Mouse (Mus musculus) CD4-positive, CD25-positive, alpha-beta regulatory T cell, adult 4 months (primary cell): ENCODE measurements around the gene B3gat2. TPM values are rescaled to one million over a fixed set of nuclear protein-coding genes. Genes with fewer than 3 reads are reported as not detected.
A peak's percentile ranks its signal among the peaks of the same experiment; 100 is the strongest.

Source experiments
- ATAC-seq: one replicate; pipeline ENCODE4 v1.8.0; 2017
- polyA plus RNA-seq, 2 experiments: library from polyadenylated mRNA; unstranded; fragments of 100-300 nt; shearing (Covaris generic); gene quantifications; one replicate each; pipeline ENCODE4 v1.2.1; 2017

Gene B3gat2
- 1 to 10 TPM; 1.7 to 1.9 TPM for polyA plus RNA-seq

DNA sequence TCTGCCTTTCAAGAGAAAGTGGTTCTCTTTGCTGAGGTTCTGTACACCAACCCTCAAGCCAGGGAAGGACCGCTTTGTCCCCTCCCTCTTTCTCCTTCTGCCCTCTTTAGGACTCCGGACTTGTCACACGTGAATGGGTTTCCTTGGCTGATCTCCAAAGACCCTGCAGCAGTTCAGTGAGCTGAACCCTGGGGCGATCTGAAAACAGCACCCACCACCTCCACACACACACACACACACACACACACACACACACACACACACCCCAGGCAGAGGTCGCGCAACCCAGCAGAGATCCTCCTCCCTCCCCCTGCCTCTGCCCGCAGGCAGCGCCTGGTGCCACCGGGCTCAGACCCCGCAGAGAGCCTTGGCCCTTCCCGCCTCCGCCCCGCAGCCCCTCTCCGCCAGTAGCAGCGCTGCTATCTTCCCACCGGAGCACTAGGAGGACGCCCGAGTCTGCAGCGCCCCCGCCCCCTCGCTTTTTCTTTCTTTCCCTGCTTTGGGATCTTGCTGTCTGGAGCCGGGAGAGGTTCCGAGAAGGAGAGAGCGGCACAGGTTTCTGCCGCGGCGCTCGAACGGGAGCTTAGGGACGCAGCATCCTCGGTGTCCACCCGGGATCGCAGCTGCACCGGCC, at the start of gene B3gat2:
Gene B3gat2, plus strand, starts transcription at position 252 of the 634 bp plus-strand sequence.
- no peak for ATAC-seq

DNA sequence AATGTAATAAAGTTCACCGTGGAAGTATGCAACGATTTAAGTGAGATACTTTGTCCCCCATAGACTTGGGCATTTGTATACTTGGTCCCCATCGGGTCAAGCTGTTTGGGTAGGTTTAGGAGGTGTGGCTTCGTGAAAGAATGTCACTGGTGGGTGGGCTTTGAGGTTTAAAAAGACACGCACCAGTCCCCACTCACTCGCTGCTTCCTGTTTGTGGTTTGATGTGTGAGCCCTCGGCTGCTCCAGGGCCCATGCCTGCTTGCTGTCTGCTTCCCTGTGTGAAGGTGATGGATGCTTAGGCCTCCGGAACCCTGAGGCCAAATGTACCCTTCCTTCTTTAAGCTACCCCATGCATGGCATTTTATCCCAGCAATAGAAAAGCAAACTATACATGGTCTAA, 41.2 kb upstream of the B3gat2 start:
- ATAC-seq: no peak

GRCm38 (mm10) chr1:23721036-23721435, 40.5 kb upstream of the B3gat2 start:
- no peak for ATAC-seq

DNA sequence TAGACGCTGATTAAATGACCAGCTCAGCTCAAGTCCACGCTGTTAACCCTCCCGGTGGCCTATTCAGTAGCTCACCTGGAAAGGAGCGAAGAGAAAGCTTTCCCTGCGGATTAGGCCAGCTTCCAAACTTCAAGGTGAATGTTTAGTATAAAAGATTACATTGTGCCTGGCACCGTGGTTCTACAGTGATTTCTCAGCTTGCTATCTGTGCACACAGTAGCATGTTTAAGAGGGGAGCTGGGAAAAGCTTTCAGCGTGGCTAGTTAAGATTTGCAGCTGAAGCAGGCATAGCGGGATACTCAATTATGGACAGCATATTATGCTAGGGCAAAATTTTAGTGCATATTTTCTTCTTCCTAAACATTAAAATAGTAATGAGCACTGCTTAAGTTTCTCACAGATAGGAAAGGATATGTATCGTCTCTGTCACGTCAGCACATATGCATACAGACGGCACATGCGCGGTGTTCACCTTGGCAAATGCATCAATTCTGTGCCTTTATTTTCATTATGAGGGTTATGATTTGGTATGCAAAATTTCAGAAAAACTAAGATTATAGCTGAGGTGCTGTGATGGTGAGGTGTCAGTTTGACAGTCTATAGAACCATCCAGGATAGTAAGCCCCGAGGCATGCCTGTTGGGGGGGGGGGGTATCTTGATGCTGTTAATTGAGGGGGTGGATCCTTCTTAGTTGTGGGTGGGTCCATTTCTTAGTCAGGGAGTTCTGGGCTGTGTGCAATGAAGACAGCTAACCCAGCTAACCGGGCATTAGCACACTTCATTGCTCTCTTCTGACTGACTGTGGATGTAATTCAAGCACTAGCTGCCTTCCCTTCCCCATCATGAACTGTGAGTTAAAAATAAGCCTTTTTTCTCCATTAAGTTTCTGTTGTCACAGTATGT, 38.8 kb upstream of the B3gat2 start:
- no peak for ATAC-seq

GRCm38 (mm10) chr1:23731324-23731723, 30.2 kb upstream of the B3gat2 start:
- ATAC-seq: no peak

DNA sequence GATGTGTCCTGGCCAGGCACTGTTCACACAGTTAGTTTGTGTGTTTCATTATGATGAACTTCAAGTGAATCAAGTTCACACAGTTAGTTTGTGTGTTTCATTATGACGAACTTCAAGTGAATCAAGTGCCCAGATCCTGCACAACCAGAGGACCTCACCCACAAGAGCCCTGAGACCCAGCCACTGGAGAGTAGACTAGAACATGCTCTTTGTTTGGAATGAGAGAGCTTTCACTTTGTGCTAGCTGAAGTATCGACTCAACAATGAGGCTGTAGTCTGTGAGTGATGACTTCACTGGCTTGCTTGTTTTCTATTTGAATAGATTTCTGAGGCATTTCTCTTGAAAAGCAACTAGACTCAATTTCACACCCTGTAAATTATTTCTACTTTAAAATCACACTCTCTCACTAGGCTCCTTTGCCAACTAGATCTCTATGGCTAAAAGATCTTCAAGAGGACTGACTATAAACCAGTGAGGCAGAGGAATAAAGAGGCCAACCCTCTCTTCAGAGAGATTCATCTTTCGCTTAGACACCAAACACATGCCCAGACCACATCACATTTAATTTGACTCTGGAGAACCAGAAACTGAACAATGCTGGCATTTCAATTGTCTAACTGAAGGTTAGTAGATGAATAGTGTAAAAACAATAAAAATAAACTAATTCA, 10.6 kb upstream of the B3gat2 start:
- ATAC-seq: no peak

- no peak for ATAC-seq
These were observed 8.5 kb upstream of the B3gat2 start for GRCm38 (mm10) chr1:23753091-23753490.

DNA sequence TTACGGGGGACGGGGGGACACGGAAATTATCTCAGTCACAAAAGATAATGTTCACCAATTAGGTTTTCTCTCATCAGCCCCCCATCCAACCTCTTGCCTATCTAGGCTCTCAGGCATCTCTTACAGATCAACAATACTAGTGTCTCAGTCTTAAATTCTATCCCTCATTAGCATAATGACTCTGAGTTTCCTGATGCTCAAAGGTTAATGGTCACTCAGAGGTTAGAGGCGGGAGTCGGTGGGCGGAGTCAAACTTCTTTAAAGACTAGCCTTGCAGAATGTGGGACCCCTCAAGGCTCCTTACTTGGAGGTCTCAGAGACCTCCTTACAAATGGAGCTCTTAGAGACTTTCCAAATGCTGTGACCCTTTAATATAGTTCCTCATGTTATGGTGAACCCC, 8.0 kb upstream of the B3gat2 start:
- no peak for ATAC-seq

DNA sequence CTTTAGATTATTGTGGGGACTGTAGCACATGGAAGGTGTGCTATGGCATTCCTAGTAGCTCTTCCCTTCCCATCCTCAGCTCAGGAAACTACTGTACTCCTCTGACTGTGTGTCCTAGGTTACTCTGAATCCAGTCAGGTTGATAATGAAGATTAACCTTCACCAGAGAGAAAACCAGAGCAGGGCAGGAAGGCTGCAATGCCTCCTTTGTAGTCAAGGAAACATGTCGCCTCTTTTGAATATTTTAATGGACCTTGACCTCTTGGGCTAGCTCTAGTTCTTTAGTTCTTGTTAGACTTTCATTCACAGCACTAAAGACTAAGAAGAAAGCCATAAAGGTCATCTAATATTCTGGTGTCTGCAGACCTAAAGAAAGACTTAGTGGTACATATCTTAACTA, 7.2 kb upstream of the B3gat2 start:
- ATAC-seq: no peak

- no peak for ATAC-seq
These were observed 6.6 kb upstream of the B3gat2 start for GRCm38 (mm10) chr1:23754967-23755366.

- no peak for ATAC-seq
These were observed 659 bp downstream of the B3gat2 start for GRCm38 (mm10) chr1:23762136-23762687.

DNA sequence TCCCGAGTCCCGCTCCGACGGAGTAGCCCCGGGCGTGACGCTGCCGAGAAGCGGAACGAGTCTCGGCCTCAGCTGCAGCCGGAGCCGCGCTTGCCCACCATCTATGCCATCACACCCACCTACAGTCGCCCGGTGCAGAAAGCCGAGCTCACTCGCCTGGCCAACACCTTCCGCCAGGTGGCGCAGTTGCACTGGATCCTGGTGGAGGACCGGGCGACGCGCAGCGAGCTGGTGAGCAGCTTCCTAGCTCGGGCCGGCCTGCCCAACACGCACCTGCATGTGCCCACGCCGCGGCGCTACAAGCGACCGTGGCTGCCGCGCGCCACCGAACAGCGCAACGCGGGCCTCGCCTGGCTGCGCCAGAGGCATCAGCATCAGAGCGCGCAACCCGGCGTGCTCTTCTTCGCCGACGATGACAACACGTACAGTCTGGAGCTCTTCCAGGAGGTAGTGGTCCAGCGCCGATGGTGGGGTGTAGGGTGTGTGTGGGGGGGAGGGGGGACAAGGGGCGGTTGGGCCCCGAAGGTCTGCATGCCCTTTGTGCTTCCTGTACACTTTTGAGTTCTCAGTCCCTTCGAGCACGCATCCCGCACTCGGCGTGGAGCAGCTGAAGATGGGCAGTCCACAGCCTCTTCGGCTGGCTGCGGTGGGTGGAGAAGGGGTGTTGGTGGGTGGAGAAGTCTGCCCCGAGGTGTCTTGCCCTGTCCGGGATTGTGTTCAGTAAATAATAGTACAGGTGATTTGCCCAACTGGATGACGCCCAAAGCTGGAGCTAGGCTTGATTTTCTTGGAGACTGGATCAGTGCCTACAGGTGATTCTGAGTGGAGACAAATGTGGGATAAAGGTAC, 1.5 kb downstream of the B3gat2 start:
- ATAC-seq: peak; percentile 72

DNA sequence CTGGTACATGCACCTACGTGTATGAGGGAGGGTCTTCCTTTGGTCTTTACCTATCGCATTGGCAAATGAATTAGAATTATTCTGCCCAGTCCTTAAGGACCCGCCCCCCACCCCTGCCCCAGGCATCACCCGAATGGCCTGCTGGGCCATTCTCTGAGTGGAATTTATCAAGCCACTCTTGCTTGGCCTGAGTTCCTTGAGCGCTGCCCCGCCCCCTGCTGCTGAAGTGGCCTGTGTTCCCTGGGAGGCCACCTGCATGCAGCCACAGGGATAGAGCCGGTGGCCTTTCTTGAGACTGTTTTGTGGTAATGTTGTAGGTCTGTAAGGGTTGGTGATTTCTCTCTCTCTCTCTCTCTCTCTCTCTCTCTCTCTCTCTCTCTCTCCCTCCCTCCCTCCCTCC, 2.2 kb downstream of the B3gat2 start:
- no peak for ATAC-seq

GRCm38 (mm10) chr1:23764710-23765109, 3.2 kb downstream of the B3gat2 start:
- ATAC-seq: no peak

DNA sequence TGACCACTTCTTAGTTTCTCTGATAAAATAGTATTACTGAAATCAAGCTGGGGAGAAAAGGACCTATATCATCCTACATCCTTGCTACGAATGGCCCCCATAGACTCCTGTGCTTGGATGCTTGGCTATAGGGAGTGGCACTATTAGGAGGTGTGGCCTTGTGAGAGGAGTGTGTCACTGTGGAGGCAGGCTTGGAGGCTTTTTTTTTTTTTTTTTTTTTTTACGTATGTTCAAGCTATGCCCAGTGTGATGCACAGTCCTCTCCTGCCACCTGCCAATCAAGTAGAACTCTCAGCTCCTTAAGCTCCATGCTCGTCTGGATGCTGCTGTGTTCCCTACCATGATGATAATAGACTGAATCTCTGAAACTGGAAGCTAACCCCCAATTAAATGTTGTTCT, 11.5 kb downstream of the B3gat2 start:
- no peak for ATAC-seq

DNA sequence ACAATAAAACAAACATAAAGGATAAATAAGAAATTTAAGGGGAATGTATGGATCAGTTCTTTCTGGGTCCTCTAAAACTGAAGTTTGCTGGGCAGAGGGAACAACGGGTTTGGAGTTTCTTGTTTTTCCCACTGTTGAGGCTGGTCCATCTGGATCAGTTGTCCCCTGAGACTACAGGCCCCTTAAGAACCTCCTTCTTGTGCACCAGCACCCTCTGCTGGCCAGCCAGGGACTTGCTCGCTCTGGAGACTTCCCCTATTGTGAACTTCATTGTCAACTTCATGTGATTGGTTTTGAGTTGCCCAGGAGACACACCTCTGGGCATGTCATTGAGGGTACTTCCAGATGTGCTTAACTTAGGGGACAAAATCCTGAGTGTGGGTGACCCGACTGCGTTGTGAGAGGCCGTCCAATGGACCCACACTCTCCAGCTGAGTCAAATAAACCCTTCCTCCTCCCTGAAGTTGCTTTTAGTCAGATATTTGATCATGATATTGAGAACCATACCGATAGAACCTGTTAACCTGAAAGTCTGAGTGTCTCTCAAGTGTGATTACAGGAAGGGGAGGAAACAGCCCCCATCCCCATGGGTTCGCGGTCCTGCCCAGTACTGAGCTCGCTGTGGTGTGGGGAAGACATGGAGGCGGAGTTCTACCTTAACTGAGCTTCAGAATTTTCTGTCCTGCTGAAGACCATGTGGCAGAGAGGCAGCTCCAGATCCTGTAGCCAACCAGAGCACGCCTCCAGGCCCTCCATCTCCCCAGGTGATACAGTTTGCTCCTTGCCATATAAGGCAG, 31.4 kb downstream of the B3gat2 start:
- ATAC-seq: no peak

- ATAC-seq: no peak
These were observed 36.8 kb downstream of the B3gat2 start for GRCm38 (mm10) chr1:23798306-23798705.

DNA sequence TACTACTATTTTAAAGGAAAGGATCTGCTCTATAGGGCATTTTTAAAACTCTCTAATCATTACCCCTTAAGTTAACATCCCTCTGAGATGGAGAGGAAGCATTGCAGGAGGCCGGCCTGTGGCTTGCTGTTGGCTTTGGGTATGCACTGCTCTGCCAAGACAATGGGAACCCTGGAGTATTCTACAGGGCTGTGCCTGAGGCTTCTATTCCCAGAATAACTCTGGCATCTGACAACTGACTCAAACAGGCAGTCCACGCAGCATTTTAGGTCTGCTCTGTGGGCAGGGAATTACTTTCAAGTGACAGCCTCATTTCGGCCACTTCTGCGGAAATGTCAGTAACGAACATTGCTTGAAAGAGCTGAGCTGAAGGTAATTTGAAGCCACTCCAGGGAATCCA, 60.1 kb downstream of the B3gat2 start:
- ATAC-seq: no peak

DNA sequence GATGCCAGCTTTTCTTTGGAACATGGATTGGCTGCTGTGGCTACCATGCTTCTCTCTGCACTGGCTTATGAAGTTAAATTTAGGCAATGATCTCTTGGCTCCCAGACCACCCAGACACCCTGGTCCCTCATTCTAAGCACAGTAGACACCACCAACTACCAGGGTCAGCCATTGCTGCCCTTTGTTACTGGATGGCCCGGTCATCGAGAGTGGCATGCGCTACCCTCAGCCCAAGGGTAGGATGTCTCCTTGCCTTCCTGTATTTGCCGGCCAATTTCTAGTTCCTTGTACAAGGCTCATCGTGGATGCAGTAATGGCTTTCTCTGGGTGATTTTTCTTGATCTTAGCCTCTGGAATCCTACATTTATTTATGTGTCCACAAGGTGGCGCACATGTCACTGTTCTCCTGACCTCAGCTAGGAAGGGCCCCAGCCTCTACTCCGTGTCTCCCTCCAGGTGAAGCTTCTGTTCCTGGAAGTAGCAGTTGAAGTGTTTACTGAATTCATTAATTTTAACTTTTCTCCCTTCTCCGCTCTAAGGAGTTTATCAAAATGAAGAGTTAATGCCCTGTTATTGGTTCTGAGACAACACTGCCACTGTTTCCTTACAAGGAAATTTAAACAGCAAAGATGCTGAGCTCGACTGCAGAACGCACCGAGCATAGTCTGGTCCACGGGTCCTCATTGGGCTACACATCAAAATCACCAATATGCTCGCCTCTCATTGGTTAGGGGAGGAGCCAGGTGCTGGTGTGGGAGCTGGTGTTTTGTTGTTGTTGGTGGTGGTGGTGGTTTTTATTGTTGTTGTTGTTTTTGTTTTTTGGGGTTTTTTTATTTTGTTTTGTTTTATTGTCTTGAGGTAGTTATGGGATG, 65.6 kb downstream of the B3gat2 start:
- peak; percentile 65 for ATAC-seq

DNA sequence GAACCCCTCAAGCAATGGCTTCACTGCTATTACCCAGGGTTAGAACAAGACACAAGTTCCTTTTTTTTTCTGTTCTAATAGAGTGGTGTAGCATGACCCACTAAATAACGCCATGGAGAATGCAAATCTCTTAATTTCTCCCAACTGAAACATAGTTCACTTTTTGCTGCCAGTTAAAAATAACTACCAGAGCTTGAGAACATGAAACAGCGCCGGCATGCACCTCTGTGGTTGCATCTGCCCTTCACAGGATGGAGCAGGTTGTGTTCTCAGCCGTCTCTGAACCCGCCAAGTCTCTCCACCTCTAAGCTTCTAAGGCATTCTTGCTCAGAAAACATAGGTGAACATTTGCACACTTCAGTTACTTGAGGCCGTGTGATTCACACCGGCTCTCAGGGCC, 72.7 kb downstream of the B3gat2 start:
- no peak for ATAC-seq
